Mouse (Mus musculus): ENCODE data around the gene Krtap20-2. TPM values are rescaled to one million over a fixed set of nuclear protein-coding genes. Genes with fewer than 3 reads are reported as not detected.
"Not testable (repeated sequence)": the region's sequence is repeated elsewhere in the genome, so short reads cannot be mapped to it uniquely, and the experiment has no call there.

The Krtap20-2 gene
- polyA plus RNA-seq (2012; rRNA removed), result not detected in 2 replicates

GRCm38 (mm10) chr16:89205561-89205960 is at the start of gene Krtap20-2:
Gene Krtap20-2 (plus strand): TSS chr16:89205861.
- DNase-seq (ENCODE audit: extremely low spot score in 1 of 2, low spot score in 1 of 2), result no peak

GRCm38 (mm10) chr16:89157652-89158051 is 48.0 kb upstream of the Krtap20-2 start, which contains the start of gene Gm9789:
Gene Gm9789 (plus strand): TSS chr16:89157952.
- DNase-seq (ENCODE audit: extremely low spot score in 1 of 2, low spot score in 1 of 2), result no peak

- DNase-seq (ENCODE audit: extremely low spot score in 1 of 2, low spot score in 1 of 2), result not testable (repeated sequence)
Observed at GRCm38 (mm10) chr16:89169190-89169589, 36.5 kb upstream of the Krtap20-2 start, which contains the start of gene Gm7735. Gene Gm7735 (plus strand): TSS chr16:89169490.

GRCm38 (mm10) chr16:89174435-89174834 is 31.2 kb upstream of the Krtap20-2 start, which contains the start of gene 1110057P08Rik:
Gene 1110057P08Rik (plus strand): TSS chr16:89174735.
- DNase-seq (ENCODE audit: extremely low spot score in 1 of 2, low spot score in 1 of 2), result no peak

- no peak for DNase-seq (ENCODE audit: extremely low spot score in 1 of 2, low spot score in 1 of 2)
Observed at GRCm38 (mm10) chr16:89188621-89189020, 17.0 kb upstream of the Krtap20-2 start.

Other genes with a start within 250 kb of the Krtap20-2 start
- gene Krtap16-3, start 243.0 kb upstream of the Krtap20-2 start, polyA plus RNA-seq (2012; rRNA removed), result not detected in 2 replicates
- gene Krtap22-2, start 195.1 kb upstream of the Krtap20-2 start, polyA plus RNA-seq (2012; rRNA removed), result not detected in 2 replicates
- gene Gm10229, start 190.6 kb upstream of the Krtap20-2 start, polyA plus RNA-seq (2012; rRNA removed), result not detected in 2 replicates
- gene Krtap6-1, start 174.2 kb upstream of the Krtap20-2 start, polyA plus RNA-seq (2012; rRNA removed), result not detected in 2 replicates
- not detected in 2 replicates for gene Gm10228, start 164.4 kb upstream of the Krtap20-2 start, polyA plus RNA-seq (2012; rRNA removed)
- not detected in 2 replicates for gene Krtap6-5, start 158.0 kb upstream of the Krtap20-2 start, polyA plus RNA-seq (2012; rRNA removed)
- gene 1110025L11Rik, start 141.9 kb upstream of the Krtap20-2 start, polyA plus RNA-seq (2012; rRNA removed), result not detected in 2 replicates
- gene Krtap6-3, start 121.8 kb upstream of the Krtap20-2 start, polyA plus RNA-seq (2012; rRNA removed), result not detected in 2 replicates
- gene Gm6358, start 65.0 kb upstream of the Krtap20-2 start, polyA plus RNA-seq (2012; rRNA removed), result not detected in 2 replicates
- gene Gm10061, start 54.8 kb upstream of the Krtap20-2 start, polyA plus RNA-seq (2012; rRNA removed), result not detected in 2 replicates
- gene Gm9789, start 47.9 kb upstream of the Krtap20-2 start, polyA plus RNA-seq (2012; rRNA removed), result not detected in 2 replicates
- not detected in 2 replicates for gene Gm7735, start 36.4 kb upstream of the Krtap20-2 start, polyA plus RNA-seq (2012; rRNA removed)
- not detected in 2 replicates for gene 1110057P08Rik, start 31.1 kb upstream of the Krtap20-2 start, polyA plus RNA-seq (2012; rRNA removed)
- not detected in 2 replicates for gene Krtap21-1, start 198.0 kb downstream of the Krtap20-2 start, polyA plus RNA-seq (2012; rRNA removed)
- gene Krtap6-2, start 214.2 kb downstream of the Krtap20-2 start, polyA plus RNA-seq (2012; rRNA removed), result not detected in 2 replicates